Mouse (Mus musculus) G1E (cell line): ENCODE measurements around the gene Vnn1. TPM values are rescaled to one million over a fixed set of nuclear protein-coding genes. Genes with fewer than 3 reads are reported as not detected.
A peak's percentile ranks its signal among the peaks of the same experiment; 100 is the strongest.

Experiments
- ATAC-seq: 2 replicates; pipeline ENCODE4 v1.8.0; 2016; ENCODE audit warnings: mild to moderate bottlenecking; ENCODE audit not compliant: insufficient number of reproducible peaks, poor library complexity, low FRiP score, severe bottlenecking; ENCODE audit errors: extremely low read depth
- DNase-seq: peaks from one replicate; pipeline ENCODE4 v3.0.0; 2012; ENCODE audit warnings: low spot score
- H3K27me3 ChIP-seq: 2 replicates; pipeline ENCODE4 v1.6.1; 2012; ENCODE audit warnings: mild to moderate bottlenecking, low read length, inconsistent platforms; ENCODE audit not compliant: insufficient read depth
- H3K36me3 ChIP-seq: replicated peaks from 2 replicates; pipeline ENCODE3; 2012; ENCODE audit warnings: mild to moderate bottlenecking, inconsistent platforms
- H3K4me1 ChIP-seq: 2 replicates; pipeline ENCODE4 v1.6.1; 2012; ENCODE audit warnings: low read depth, low read length, inconsistent platforms, mixed read lengths; ENCODE audit not compliant: insufficient read depth
- H3K4me3 ChIP-seq: 2 replicates; pipeline ENCODE4 v1.5.1; 2012; ENCODE audit warnings: low read depth, mild to moderate bottlenecking, inconsistent platforms, low read length, moderate library complexity, mixed read lengths
- H3K9me3 ChIP-seq: replicated peaks from 2 replicates; pipeline ENCODE4 v1.6.1; 2012; ENCODE audit warnings: inconsistent platforms
- CTCF ChIP-seq: IDR thresholded peaks from 2 replicates; pipeline ENCODE4 v1.5.1; 2012; ENCODE audit warnings: low read depth, low read length, inconsistent platforms, mixed read lengths
- GATA1 ChIP-seq: IDR thresholded peaks from 2 replicates; pipeline ENCODE4 v1.6.1; 2012; ENCODE audit warnings: borderline replicate concordance, low read length, inconsistent platforms, mixed read lengths
- GATA2 ChIP-seq: IDR thresholded peaks from 2 replicates; pipeline ENCODE4 v1.6.1; 2012; ENCODE audit warnings: low read depth, low read length, inconsistent platforms, borderline replicate concordance
- POLR2AphosphoS5 ChIP-seq: IDR thresholded peaks from 2 replicates; pipeline ENCODE4 v1.6.1; 2012; ENCODE audit warnings: low read depth, low read length, inconsistent platforms; ENCODE audit not compliant: insufficient replicate concordance
- TAL1 ChIP-seq: conservative IDR thresholded peaks from 2 replicates; pipeline ENCODE4 v1.6.1; 2012; ENCODE audit warnings: low read depth, low read length, inconsistent platforms, mixed read lengths
- polyA plus RNA-seq: library from polyadenylated mRNA; stranded (reverse); fragments of >175 nt; gene quantifications from 2 replicates; pipeline ENCODE4 v1.2.3, GENCODE M21; 2012
- total RNA-seq, 2 experiments: library from RNA; stranded (forward) in 1 of 2; stranded (reverse) in 1 of 2; fragments of 200-1000 nt in 1 of 2; fragments of >200 nt in 1 of 2; fragmentation: Nextera tagmentation in 1 of 2; gene quantifications; 2 replicates each; pipeline ENCODE4 v1.2.3; 2014 to 2017

Gene Vnn1
- total and polyA plus RNA-seq, 3 experiments, result not detected

- H3K9me3 ChIP-seq, result no peaks in the 10 kb centered on the region
- ATAC-seq (no peak), DNase-seq (no peak)
- H3K27me3 ChIP-seq, result no peaks in the 10 kb centered on the region
- H3K4me3 ChIP-seq, result no peak overlapping the region
- no peak for TF ChIP-seq GATA2
- H3K4me1 ChIP-seq, result no peaks in the 10 kb centered on the region
- no peaks in the 10 kb centered on the region for H3K36me3 ChIP-seq
Observed at GRCm38 (mm10) chr10:23922468-23922867, 28.0 kb downstream of the Vnn1 start.

- H3K4me1 ChIP-seq, result no peaks in the 10 kb centered on the region
- no peaks in the 10 kb centered on the region for H3K9me3 ChIP-seq
- H3K27me3 ChIP-seq, result no peaks in the 10 kb centered on the region
- no peak overlapping the region for H3K4me3 ChIP-seq
- TF ChIP-seq GATA2, result no peak
- TF ChIP-seq POLR2AphosphoS5, result no peak
- TF ChIP-seq CTCF, result no peak
- TF ChIP-seq GATA1, result no peak
- ATAC-seq (no peak), DNase-seq (no peak)
- H3K36me3 ChIP-seq, result no peaks in the 10 kb centered on the region
Observed at GRCm38 (mm10) chr10:23923941-23924340, 29.5 kb downstream of the Vnn1 start.

- H3K36me3 ChIP-seq, result no peaks in the 10 kb centered on the region
- TF ChIP-seq GATA2, result no peak
- TF ChIP-seq GATA1, result no peak
- no peak for TF ChIP-seq CTCF
- TF ChIP-seq TAL1, result no peak
- TF ChIP-seq POLR2AphosphoS5, result no peak
- H3K4me1 ChIP-seq, result no peaks in the 10 kb centered on the region
- no peak for ATAC-seq
- H3K9me3 ChIP-seq, result no peaks in the 10 kb centered on the region
- no peak overlapping the region for H3K4me3 ChIP-seq
- no peaks in the 10 kb centered on the region for H3K27me3 ChIP-seq
- DNase-seq, result no peak
Observed at GRCm38 (mm10) chr10:23937613-23938012, 43.1 kb downstream of the Vnn1 start.

GRCm38 (mm10) chr10:23938312-23938711, 43.8 kb downstream of the Vnn1 start, which contains the start of gene Taar2:
Gene Taar2 (plus strand): TSS chr10:23938572.
- TF ChIP-seq GATA1, result no peak
- no peak for TF ChIP-seq GATA2
- TF ChIP-seq TAL1, result no peak
- no peak for DNase-seq
- Histone ChIP-seq H3K9me3 (no peaks in the 10 kb centered on the region), H3K4me3 (no peak within 1 kb of the TSS), H3K36me3 (no peaks in the 10 kb centered on the region), H3K4me1 (no peaks in the 10 kb centered on the region), H3K27me3 (no peaks in the 10 kb centered on the region)
- no peak; the same call in 1 of the 2 replicates for ATAC-seq

GRCm38 (mm10) chr10:23942465-23942864, 48.0 kb downstream of the Vnn1 start:
- no peak for ATAC-seq
- no peaks in the 10 kb centered on the region for H3K36me3 ChIP-seq
- H3K27me3 ChIP-seq, result no peaks in the 10 kb centered on the region
- TF ChIP-seq CTCF (peak; percentile 40; the same call in 1 of the 2 replicates), GATA2 (no peak)
- H3K9me3 ChIP-seq, result no peaks in the 10 kb centered on the region
- no peaks in the 10 kb centered on the region for H3K4me1 ChIP-seq
- DNase-seq, result no peak
- no peak overlapping the region for H3K4me3 ChIP-seq

- no peak overlapping the region for H3K4me3 ChIP-seq
- H3K27me3 ChIP-seq, result 0 out of 2 replicates have a peak, but pooled peaks cover 2% of the 10 kb centered on the region
- no peaks in the 10 kb centered on the region for H3K4me1 ChIP-seq
- TF ChIP-seq GATA2 (no peak), TAL1 (no peak), POLR2AphosphoS5 (no peak), CTCF (no peak), GATA1 (no peak)
- DNase-seq (no peak), ATAC-seq (no peak)
- no peaks in the 10 kb centered on the region for H3K36me3 ChIP-seq
- no peaks in the 10 kb centered on the region for H3K9me3 ChIP-seq
Observed at GRCm38 (mm10) chr10:23948026-23948425, 53.5 kb downstream of the Vnn1 start.

- TF ChIP-seq POLR2AphosphoS5, result no peak
- TF ChIP-seq CTCF, result no peak
- TF ChIP-seq TAL1, result no peak
- TF ChIP-seq GATA2, result no peak
- no peak for TF ChIP-seq GATA1
- no peak for DNase-seq
- Histone ChIP-seq H3K27me3 (0 out of 2 replicates have a peak, but pooled peaks cover 2% of the 10 kb centered on the region), H3K4me3 (no peak within 1 kb of the TSS), H3K9me3 (no peaks in the 10 kb centered on the region), H3K36me3 (no peaks in the 10 kb centered on the region), H3K4me1 (no peaks in the 10 kb centered on the region)
- no peak for ATAC-seq
Observed at GRCm38 (mm10) chr10:23949508-23950005, 55.1 kb downstream of the Vnn1 start, which contains the start of gene Taar3. Gene Taar3 (plus strand): TSS chr10:23949558.
